Mouse (Mus musculus): ENCODE data around the gene Fbxl13. TPM values are rescaled to one million over a fixed set of nuclear protein-coding genes. Genes with fewer than 3 reads are reported as not detected.

Fbxl13 gene
- polyA plus RNA-seq, 1 experiment, result 1.8 TPM

GRCm38 (mm10) chr5:21526835-21527485 lies 118.5 kb downstream of the Fbxl13 start:
- DNase-seq (ENCODE audit: low spot score), result no peak

- DNase-seq (ENCODE audit: low spot score), result no peak
These were observed 126.3 kb downstream of the Fbxl13 start for GRCm38 (mm10) chr5:21519166-21519565.

- DNase-seq (ENCODE audit: low spot score), result no peak
These were observed 127.2 kb downstream of the Fbxl13 start for GRCm38 (mm10) chr5:21518207-21518606.

DNA sequence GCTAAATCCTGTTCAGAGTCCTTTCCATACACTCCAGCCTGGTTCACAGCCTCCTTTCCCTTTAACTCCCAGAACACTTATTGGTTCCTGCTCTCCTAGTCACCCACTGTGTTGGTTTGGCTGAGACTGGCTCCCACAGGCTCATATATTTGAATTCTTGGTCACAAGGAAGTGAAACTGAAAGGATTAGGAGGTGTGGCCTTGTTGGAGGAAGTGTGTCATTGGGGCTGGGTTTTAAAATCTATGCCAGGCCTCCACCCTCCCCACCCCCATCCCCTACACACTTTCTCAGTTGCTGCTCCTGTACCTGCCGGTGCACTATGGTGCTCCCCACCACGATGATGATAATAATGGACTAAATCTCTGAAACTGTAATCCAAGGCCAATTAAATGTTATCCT lies 127.9 kb downstream of the Fbxl13 start:
- DNase-seq (ENCODE audit: low spot score), result no peak

DNA sequence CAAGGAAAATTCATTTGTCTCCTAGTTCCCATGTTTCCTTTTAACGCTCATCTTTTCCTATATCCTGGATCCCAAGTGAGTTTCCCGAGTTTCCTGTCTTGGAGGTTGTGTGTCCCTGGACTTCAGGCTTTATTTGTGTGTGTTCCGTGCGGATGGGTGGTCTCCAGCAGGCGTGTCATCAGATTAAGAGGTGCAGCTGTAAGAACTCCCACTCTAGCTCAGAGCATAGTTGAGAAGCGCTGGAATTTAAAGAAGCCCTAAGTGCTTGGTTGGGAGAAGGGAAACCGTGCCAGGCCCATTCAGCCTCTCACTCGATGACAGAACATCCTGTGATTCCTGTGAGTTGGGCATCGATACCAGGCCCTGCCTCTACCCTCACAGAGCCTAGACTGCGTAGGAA lies 132.1 kb downstream of the Fbxl13 start:
- no peak for DNase-seq (ENCODE audit: low spot score)

GRCm38 (mm10) chr5:21509801-21510200 lies 135.6 kb downstream of the Fbxl13 start:
- DNase-seq (ENCODE audit: low spot score), result no peak

DNA sequence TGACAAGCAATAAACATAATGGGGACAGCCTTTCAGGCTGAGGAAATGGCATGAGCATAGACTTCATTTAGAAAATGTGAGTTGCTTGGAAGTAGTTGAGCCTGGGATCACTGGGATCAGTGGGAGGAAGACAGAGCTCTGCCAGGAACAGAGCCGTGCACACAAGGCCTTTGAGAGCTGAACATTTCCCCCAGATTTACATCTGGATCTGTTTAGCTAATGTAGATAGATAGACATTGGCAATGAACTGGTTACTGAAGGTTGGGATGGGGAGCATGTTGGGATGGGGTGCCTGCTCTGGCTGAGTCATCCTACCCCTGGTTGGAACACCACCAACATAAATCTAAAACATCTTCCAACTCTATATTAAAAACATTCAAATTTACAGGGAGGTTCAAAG lies 138.5 kb downstream of the Fbxl13 start:
- DNase-seq (ENCODE audit: low spot score), result no peak

DNA sequence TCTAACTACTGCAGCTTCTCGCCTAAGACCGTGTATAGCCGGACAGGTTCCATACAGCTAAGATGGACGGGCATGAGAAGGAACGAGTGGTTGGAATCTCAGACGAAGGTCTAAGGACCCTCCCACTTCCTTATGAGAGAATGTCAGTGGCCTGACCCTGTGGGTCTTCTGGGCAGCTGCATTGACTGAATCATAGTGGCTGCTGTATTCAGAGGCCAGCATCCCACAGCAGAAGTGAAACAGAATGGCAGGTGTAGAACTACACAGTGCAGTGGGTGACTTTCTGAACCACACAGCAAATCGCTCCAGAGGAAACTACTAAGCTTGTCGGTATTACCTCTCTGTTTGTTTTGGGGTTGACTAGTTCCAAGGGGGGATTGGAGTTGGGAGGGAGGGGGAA lies 140.3 kb downstream of the Fbxl13 start:
- no peak for DNase-seq (ENCODE audit: low spot score)

- no peak for DNase-seq (ENCODE audit: low spot score)
These were observed 142.4 kb downstream of the Fbxl13 start for GRCm38 (mm10) chr5:21502936-21503610.

- DNase-seq (ENCODE audit: low spot score), result no peak
These were observed 144.5 kb downstream of the Fbxl13 start for GRCm38 (mm10) chr5:21500941-21501340.

- DNase-seq (ENCODE audit: low spot score), result no peak
These were observed 145.3 kb downstream of the Fbxl13 start for GRCm38 (mm10) chr5:21500133-21500532.

- DNase-seq (ENCODE audit: low spot score), result no peak
These were observed 146.5 kb downstream of the Fbxl13 start for GRCm38 (mm10) chr5:21498925-21499324.

DNA sequence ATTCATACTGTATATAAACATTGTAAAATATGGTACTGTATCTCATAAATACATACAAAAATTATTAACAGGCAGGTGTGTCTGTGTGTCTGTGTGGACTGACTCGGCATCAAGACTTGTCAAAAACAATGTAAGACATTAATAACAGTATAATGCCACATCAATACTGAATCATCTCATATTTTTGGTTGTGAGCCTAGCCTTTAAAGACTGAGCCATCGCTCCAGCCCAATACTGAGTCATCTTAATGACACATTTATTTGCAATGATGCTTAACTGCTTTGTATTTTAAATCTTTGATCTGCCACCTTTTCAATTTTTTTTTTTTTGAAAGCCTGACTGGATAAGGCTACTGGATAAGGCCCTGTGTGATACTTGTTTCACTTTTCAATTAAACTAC lies 146.9 kb downstream of the Fbxl13 start:
- DNase-seq (ENCODE audit: low spot score), result no peak

- no peak for DNase-seq (ENCODE audit: low spot score)
These were observed 148.6 kb downstream of the Fbxl13 start for GRCm38 (mm10) chr5:21496881-21497280.

GRCm38 (mm10) chr5:21496321-21496720 lies 149.1 kb downstream of the Fbxl13 start:
- no peak for DNase-seq (ENCODE audit: low spot score)

DNA sequence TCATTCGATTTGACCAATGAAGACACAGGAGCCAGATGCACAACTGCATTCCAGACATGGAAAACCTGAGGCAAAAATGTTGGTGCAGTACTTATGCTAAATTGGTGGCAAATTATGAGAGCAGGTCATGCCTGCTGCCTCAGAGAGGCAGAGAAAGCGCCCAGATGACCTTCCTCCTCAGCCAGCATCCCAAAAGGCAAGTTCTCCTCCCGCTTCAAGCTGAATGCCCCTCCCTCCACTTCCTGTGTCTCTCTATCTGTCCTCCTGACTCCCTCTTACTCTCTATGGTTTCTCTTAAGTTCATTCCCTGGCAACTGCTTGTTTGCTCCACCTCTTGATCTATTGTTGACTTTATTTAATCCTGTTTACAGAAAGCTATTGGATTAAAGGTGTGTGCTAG lies 150.7 kb downstream of the Fbxl13 start:
- DNase-seq (ENCODE audit: low spot score), result no peak

DNA sequence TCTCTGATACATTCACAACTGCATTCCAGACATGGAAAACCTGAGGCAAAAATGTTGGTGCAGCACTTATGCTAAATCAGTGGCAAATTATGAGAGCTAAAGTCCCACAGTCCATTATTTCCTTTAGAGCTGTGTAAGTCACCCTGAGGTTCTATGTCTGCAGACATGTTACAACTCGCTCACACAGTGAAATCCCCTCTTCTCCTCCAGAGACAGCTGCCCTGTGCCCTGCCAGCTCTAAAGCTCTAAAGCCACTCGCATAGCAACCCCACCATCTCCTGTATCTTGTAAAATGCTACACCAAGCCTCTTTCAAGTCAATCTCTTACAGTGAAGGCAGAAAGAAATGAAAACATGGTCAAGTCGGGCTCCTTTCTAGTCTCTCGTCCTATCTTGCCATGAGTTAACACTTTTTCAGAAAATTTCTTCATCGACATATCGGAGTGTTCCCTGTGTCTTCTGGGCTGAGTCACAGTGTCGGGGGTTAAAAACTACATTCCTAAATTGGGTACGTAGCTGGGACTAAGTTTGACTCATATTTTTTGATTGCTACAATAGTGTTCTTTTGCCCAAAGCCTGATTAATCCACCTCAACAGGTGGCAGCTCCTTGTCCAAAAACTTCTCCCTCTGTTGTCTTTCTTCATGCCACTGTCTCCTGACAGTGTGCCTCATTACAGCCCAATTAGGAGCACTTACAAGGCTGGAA lies 152.0 kb downstream of the Fbxl13 start:
- no peak for DNase-seq (ENCODE audit: low spot score)

DNA sequence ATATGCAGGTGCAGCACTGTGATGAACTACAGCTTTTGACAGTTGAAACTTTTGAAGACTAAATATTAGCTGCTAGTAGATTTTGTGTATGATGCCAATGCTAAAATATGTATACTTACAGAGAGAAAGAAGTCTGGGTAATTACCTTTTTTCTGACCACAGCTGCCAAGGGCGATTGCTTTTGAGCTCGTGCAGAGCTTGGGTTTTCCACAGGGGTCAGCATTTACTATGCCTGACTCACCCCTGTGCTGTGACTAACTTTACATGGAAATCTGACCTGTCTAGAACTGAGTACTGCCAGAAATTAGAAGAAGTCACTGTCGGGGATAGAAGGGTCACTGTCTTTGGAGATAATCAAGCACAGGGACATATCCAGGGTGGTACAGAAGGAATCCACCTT lies 153.2 kb downstream of the Fbxl13 start:
- DNase-seq (ENCODE audit: low spot score), result no peak

- DNase-seq (ENCODE audit: low spot score), result no peak
These were observed 154.0 kb downstream of the Fbxl13 start for GRCm38 (mm10) chr5:21491469-21491868.

GRCm38 (mm10) chr5:21489135-21489534 lies 156.3 kb downstream of the Fbxl13 start:
- no peak for DNase-seq (ENCODE audit: low spot score)

GRCm38 (mm10) chr5:21488506-21488905 lies 156.9 kb downstream of the Fbxl13 start:
- no peak for DNase-seq (ENCODE audit: low spot score)

- DNase-seq (ENCODE audit: low spot score), result no peak
These were observed 157.7 kb downstream of the Fbxl13 start for GRCm38 (mm10) chr5:21487716-21488115.

- no peak for DNase-seq (ENCODE audit: low spot score)
These were observed 158.1 kb downstream of the Fbxl13 start for GRCm38 (mm10) chr5:21487306-21487705.
